Mouse (Mus musculus) ES-E14 (cell line): ENCODE data around the gene Chd4.

Experiments used
- HCFC1 ChIP-seq: IDR thresholded peaks from 2 replicates; pipeline ENCODE4 v1.6.1; 2012; ENCODE audit warnings: low read length, inconsistent platforms, borderline replicate concordance; ENCODE audit not compliant: insufficient read depth
- MAFK ChIP-seq: IDR thresholded peaks from 2 replicates; pipeline ENCODE4 v1.6.1; 2014; ENCODE audit warnings: mild to moderate bottlenecking, low read depth, low read length, inconsistent platforms; ENCODE audit not compliant: insufficient read depth
- ZC3H11A ChIP-seq: IDR thresholded peaks from 2 replicates; pipeline ENCODE4 v1.6.1; 2012; ENCODE audit warnings: low read depth, mild to moderate bottlenecking, inconsistent platforms, low read length, borderline replicate concordance
- ZNF384 ChIP-seq: IDR thresholded peaks from 2 replicates; pipeline ENCODE4 v1.6.1; 2012; ENCODE audit warnings: low read depth, low read length, inconsistent platforms

DNA sequence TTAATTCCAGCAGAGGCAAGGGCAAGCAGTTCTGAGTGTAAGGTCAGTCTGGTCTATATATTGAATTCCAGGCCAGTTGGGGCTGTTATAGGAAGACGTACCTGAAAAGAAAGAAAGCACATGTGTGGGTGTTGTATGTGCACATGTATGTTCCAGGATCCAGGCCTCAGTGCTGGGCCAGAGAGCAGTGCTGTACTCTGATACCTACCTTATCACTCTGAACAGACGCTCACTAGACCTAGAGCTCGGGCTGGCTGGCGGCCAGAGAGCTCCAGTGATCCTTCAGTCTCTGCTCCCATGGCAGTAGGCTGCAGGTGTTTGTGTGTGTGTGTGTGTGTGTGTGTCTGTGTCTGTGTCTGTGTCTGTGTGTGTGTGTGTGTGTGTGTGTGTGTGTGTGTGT is 8.4 kb downstream of the Chd4 start:
- TF ChIP-seq MAFK = no peak
- no peak for TF ChIP-seq ZNF384
- no peak for TF ChIP-seq ZC3H11A
- no peak for TF ChIP-seq HCFC1
